Mouse (Mus musculus) lung, postnatal 4 days (tissue): Measurements from ENCODE around the gene Gm2310.
"Not testable (repeated sequence)": the region's sequence is repeated elsewhere in the genome, so short reads cannot be mapped to it uniquely, and the experiment has no call there.

Experiments used
- DNase-seq, 2 experiments: peaks; one replicate each; pipeline ENCODE4 v3.0.0; 2021

Gm2310 gene

GRCm38 (mm10) chr15:8519853-8520252 is at the start of gene Gm2310:
Gene Gm2310, minus strand, starts transcription at chr15:8519953.
- DNase-seq = not testable (repeated sequence)

- DNase-seq = peak; percentile 89 to 94
Observed at GRCm38 (mm10) chr15:8568645-8569528, 49.1 kb upstream of the Gm2310 start.

GRCm38 (mm10) chr15:8568286-8568644 is 48.5 kb upstream of the Gm2310 start:
- no peak for DNase-seq

- DNase-seq = no peak
Observed at GRCm38 (mm10) chr15:8565416-8565815, 45.7 kb upstream of the Gm2310 start.

GRCm38 (mm10) chr15:8564331-8564730 is 44.6 kb upstream of the Gm2310 start:
- no peak for DNase-seq

GRCm38 (mm10) chr15:8563423-8564194 is 43.9 kb upstream of the Gm2310 start:
- DNase-seq = no peak

GRCm38 (mm10) chr15:8562776-8563175 is 43.0 kb upstream of the Gm2310 start:
- DNase-seq = no peak

GRCm38 (mm10) chr15:8531201-8531600 is 11.4 kb upstream of the Gm2310 start:
- no peak for DNase-seq

GRCm38 (mm10) chr15:8512957-8513356 is 6.8 kb downstream of the Gm2310 start:
- DNase-seq = no peak

GRCm38 (mm10) chr15:8511861-8512260 is 7.9 kb downstream of the Gm2310 start:
- peak; percentile 47 to 61 for DNase-seq

- no peak for DNase-seq
Observed at GRCm38 (mm10) chr15:8502431-8502830, 17.3 kb downstream of the Gm2310 start.

GRCm38 (mm10) chr15:8485261-8485660 is 34.5 kb downstream of the Gm2310 start:
- DNase-seq = no peak

GRCm38 (mm10) chr15:8469006-8469575 is 50.7 kb downstream of the Gm2310 start:
- no peak for DNase-seq
